Mouse (Mus musculus): Measurements from ENCODE around the gene Fgfrl1.

- no peak for TF ChIP-seq CTCF (IDR thresholded peaks at IDR 0.05)
- TF ChIP-seq EP300 (IDR thresholded peaks at IDR 0.05): no peak
Observed at GRCm38 (mm10) chr5:108750328-108751210, 58.4 kb downstream of the Fgfrl1 start.

Measured in lung, postnatal 0 days (tissue).